Mouse (Mus musculus) neural tube, embryonic 13.5 days (tissue): ENCODE results near the gene Snip1. TPM values are rescaled to one million over a fixed set of nuclear protein-coding genes. Genes with fewer than 3 reads are reported as not detected.

ENCODE experiments used
- polyA plus RNA-seq: library from polyadenylated mRNA; unstranded; fragments of >200 nt; fragmentation: Nextera tagmentation; extraction: Ambion mirVana; gene quantifications from 2 replicates; pipeline ENCODE4 v1.2.1, GENCODE M21; 2015

Snip1 gene
- polyA plus RNA-seq, 1 experiment from 2014 or later: 23.8 TPM

Other genes starting within 250 kb of the Snip1 start
- gene Yrdc, start 216.0 kb upstream of the Snip1 start, polyA plus RNA-seq: 39.6 and 46.6 TPM in 2 replicates
- gene 1110065P20Rik, start 215.5 kb upstream of the Snip1 start, polyA plus RNA-seq: 74.9 and 80.2 TPM in 2 replicates
- gene Maneal, start 204.5 kb upstream of the Snip1 start, polyA plus RNA-seq: 8.2 and 10.0 TPM in 2 replicates
- 4.7 and 5.3 TPM in 2 replicates for gene Epha10, start 185.8 kb upstream of the Snip1 start, polyA plus RNA-seq
- gene 9930104L06Rik, start 129.6 kb upstream of the Snip1 start, polyA plus RNA-seq: 13.3 and 17.1 TPM in 2 replicates
- gene Cdca8, start 127.4 kb upstream of the Snip1 start, polyA plus RNA-seq: 30.1 and 38.2 TPM in 2 replicates
- 1.5 and 1.7 TPM in 2 replicates for gene Rspo1, start 80.2 kb upstream of the Snip1 start, polyA plus RNA-seq
- 91.6 and 94.2 TPM in 2 replicates for gene Gnl2, start 50.1 kb upstream of the Snip1 start, polyA plus RNA-seq
- gene Dnali1, start 969 bp upstream of the Snip1 start, polyA plus RNA-seq: 0.54 and 0.63 TPM in 2 replicates
- 150 and 151 TPM in 2 replicates for gene Meaf6, start 18.5 kb downstream of the Snip1 start, polyA plus RNA-seq
- 0.18 and 0.29 TPM in 2 replicates for gene Zc3h12a, start 61.2 kb downstream of the Snip1 start, polyA plus RNA-seq